Mouse (Mus musculus): ENCODE data around the gene Slc15a5. TPM values are rescaled to one million over a fixed set of nuclear protein-coding genes. Genes with fewer than 3 reads are reported as not detected.

The Slc15a5 gene
- polyA plus RNA-seq, 1 experiment = not detected

DNA sequence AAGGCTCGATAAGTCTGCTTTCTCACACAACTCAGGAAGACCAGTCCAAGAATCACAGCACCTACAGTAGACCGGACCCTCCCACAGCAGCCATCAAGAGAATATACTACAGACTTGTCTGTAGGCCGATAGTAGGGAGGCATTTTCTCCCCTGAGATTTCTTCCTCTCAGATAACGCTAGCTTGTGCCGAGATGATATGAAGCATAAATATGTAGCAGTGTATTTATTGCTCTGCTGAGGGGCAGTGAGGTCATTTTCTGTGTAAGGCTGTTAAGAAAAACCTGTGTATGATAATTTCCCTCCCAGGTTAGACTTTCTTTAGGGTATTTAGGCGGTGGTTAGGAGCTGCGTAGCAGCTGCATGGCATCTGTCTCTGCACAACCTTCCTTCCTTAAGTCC, 23.2 kb upstream of the Slc15a5 start:
- H3K79me2 ChIP-seq (ENCODE audit: control insufficient read depth, insufficient read depth) = no peaks in the 10 kb centered on the region
- H3K27me3 ChIP-seq (ENCODE audit: control insufficient read depth, insufficient read depth, insufficient read length) = no peaks in the 10 kb centered on the region
- no peak overlapping the region for H3K4me2 ChIP-seq (ENCODE audit: low read depth)
- TF ChIP-seq TCF3 (IDR thresholded peaks at IDR 0.05; ENCODE audit: insufficient read length, low read depth) (no peak), REST (IDR thresholded peaks at IDR 0.05; ENCODE audit: insufficient read depth, insufficient read length) (no peak), MYOD1 (IDR thresholded peaks at IDR 0.05; ENCODE audit: control insufficient read depth in 1 of 3, insufficient read length in 2 of 3, low read depth in 2 of 3) (no peak), MAX (IDR thresholded peaks at IDR 0.05; ENCODE audit: low read depth) (no peak), SRF (IDR thresholded peaks at IDR 0.05; ENCODE audit: control insufficient read depth, insufficient read length, low read depth) (no peak), TCF12 (IDR thresholded peaks at IDR 0.05; ENCODE audit: insufficient read depth, poor library complexity, severe bottlenecking) (no peak), POLR2AphosphoS2 (IDR thresholded peaks at IDR 0.05; ENCODE audit: insufficient read length, low read depth) (no peak), E2F4 (IDR thresholded peaks at IDR 0.05; ENCODE audit: insufficient read depth) (no peak), MYOG (IDR thresholded peaks at IDR 0.05; ENCODE audit: control insufficient read depth in 1 of 3, insufficient read depth in 1 of 3, insufficient read length in 2 of 3, low read depth in 2 of 3) (no peak), USF1 (IDR thresholded peaks at IDR 0.05; ENCODE audit: low read depth) (no peak), POLR2A (IDR thresholded peaks at IDR 0.05; ENCODE audit: insufficient read length, low read depth) (no peak), CEBPB (IDR thresholded peaks at IDR 0.05; ENCODE audit: insufficient read depth, poor library complexity, severe bottlenecking) (no peak)
- no peak overlapping the region for H3K4me3 ChIP-seq
- no peak overlapping the region for H3ac ChIP-seq (ENCODE audit: control insufficient read depth, insufficient read length)
- H3K36me3 ChIP-seq (ENCODE audit: control insufficient read depth, insufficient read depth) = no peaks in the 10 kb centered on the region

- Histone ChIP-seq H3K4me3 (no peak overlapping the region), H3ac (ENCODE audit: control insufficient read depth, insufficient read length) (no peak overlapping the region), H3K79me2 (ENCODE audit: control insufficient read depth, insufficient read depth) (no peaks in the 10 kb centered on the region), H3K4me2 (ENCODE audit: low read depth) (no peak overlapping the region), H3K27me3 (ENCODE audit: control insufficient read depth, insufficient read depth, insufficient read length) (no peaks in the 10 kb centered on the region), H3K36me3 (ENCODE audit: control insufficient read depth, insufficient read depth) (no peaks in the 10 kb centered on the region)
- TF ChIP-seq MYOG (IDR thresholded peaks at IDR 0.05; ENCODE audit: control insufficient read depth in 1 of 3, insufficient read depth in 1 of 3, insufficient read length in 2 of 3, low read depth in 2 of 3) = no peak
- TF ChIP-seq REST (IDR thresholded peaks at IDR 0.05; ENCODE audit: insufficient read depth, insufficient read length) = no peak
- TF ChIP-seq TCF3 (IDR thresholded peaks at IDR 0.05; ENCODE audit: insufficient read length, low read depth) = no peak
- no peak for TF ChIP-seq CEBPB (IDR thresholded peaks at IDR 0.05; ENCODE audit: insufficient read depth, poor library complexity, severe bottlenecking)
- no peak for TF ChIP-seq MYOD1 (IDR thresholded peaks at IDR 0.05; ENCODE audit: control insufficient read depth in 1 of 3, insufficient read length in 2 of 3, low read depth in 2 of 3)
- no peak for TF ChIP-seq MAX (IDR thresholded peaks at IDR 0.05; ENCODE audit: low read depth)
Measured at GRCm38 (mm10) chr6:138101843-138102242, 22.1 kb upstream of the Slc15a5 start.

DNA sequence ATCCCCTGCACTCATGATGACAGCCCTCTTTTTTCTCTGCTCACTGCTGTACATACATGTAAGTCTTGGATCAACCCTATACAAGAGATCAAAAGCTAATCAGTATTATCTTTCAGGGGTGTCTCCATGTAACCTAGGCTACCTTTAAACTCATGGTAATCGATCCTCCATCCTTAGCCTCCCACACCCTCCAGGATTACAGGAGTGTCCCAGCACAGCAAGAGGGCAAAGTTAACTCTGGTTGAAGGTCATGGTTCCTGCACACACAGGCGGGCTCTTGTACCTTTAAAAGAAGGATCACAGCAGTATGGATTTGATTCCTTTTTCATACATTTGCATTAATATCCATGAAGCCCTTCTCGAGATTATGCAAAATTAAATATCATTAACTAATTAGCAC, 19.9 kb upstream of the Slc15a5 start:
- Histone ChIP-seq H3K36me3 (ENCODE audit: control insufficient read depth, insufficient read depth) (no peaks in the 10 kb centered on the region), H3ac (ENCODE audit: control insufficient read depth, insufficient read length) (no peak overlapping the region), H3K27me3 (ENCODE audit: control insufficient read depth, insufficient read depth, insufficient read length) (no peaks in the 10 kb centered on the region), H3K79me2 (ENCODE audit: control insufficient read depth, insufficient read depth) (no peaks in the 10 kb centered on the region), H3K4me2 (ENCODE audit: low read depth) (no peak overlapping the region), H3K4me3 (no peak overlapping the region)
- TF ChIP-seq MYOG (IDR thresholded peaks at IDR 0.05; ENCODE audit: control insufficient read depth in 1 of 3, insufficient read depth in 1 of 3, insufficient read length in 2 of 3, low read depth in 2 of 3) = no peak
- no peak for TF ChIP-seq MYOD1 (IDR thresholded peaks at IDR 0.05; ENCODE audit: control insufficient read depth in 1 of 3, insufficient read length in 2 of 3, low read depth in 2 of 3)
- TF ChIP-seq POLR2A (IDR thresholded peaks at IDR 0.05; ENCODE audit: insufficient read length, low read depth) = no peak
- TF ChIP-seq TCF12 (IDR thresholded peaks at IDR 0.05; ENCODE audit: insufficient read depth, poor library complexity, severe bottlenecking) = no peak
- TF ChIP-seq SRF (IDR thresholded peaks at IDR 0.05; ENCODE audit: control insufficient read depth, insufficient read length, low read depth) = no peak
- TF ChIP-seq MAX (IDR thresholded peaks at IDR 0.05; ENCODE audit: low read depth) = no peak
- TF ChIP-seq TCF3 (IDR thresholded peaks at IDR 0.05; ENCODE audit: insufficient read length, low read depth) = no peak
- no peak for TF ChIP-seq REST (IDR thresholded peaks at IDR 0.05; ENCODE audit: insufficient read depth, insufficient read length)
- TF ChIP-seq E2F4 (IDR thresholded peaks at IDR 0.05; ENCODE audit: insufficient read depth) = no peak
- TF ChIP-seq CEBPB (IDR thresholded peaks at IDR 0.05; ENCODE audit: insufficient read depth, poor library complexity, severe bottlenecking) = no peak
- TF ChIP-seq USF1 (IDR thresholded peaks at IDR 0.05; ENCODE audit: low read depth) = no peak
- no peak for TF ChIP-seq POLR2AphosphoS2 (IDR thresholded peaks at IDR 0.05; ENCODE audit: insufficient read length, low read depth)

- no peaks in the 10 kb centered on the region for H3K27me3 ChIP-seq (ENCODE audit: control insufficient read depth, insufficient read depth, insufficient read length)
- no peaks in the 10 kb centered on the region for H3K79me2 ChIP-seq (ENCODE audit: control insufficient read depth, insufficient read depth)
- no peak overlapping the region for H3ac ChIP-seq (ENCODE audit: control insufficient read depth, insufficient read length)
- H3K36me3 ChIP-seq (ENCODE audit: control insufficient read depth, insufficient read depth) = no peaks in the 10 kb centered on the region
- no peak overlapping the region for H3K4me3 ChIP-seq
- TF ChIP-seq TCF3 (IDR thresholded peaks at IDR 0.05; ENCODE audit: insufficient read length, low read depth) (no peak), USF1 (IDR thresholded peaks at IDR 0.05; ENCODE audit: low read depth) (no peak), CEBPB (IDR thresholded peaks at IDR 0.05; ENCODE audit: insufficient read depth, poor library complexity, severe bottlenecking) (no peak)
- no peak overlapping the region for H3K4me2 ChIP-seq (ENCODE audit: low read depth)
Measured at GRCm38 (mm10) chr6:138095060-138095459, 15.3 kb upstream of the Slc15a5 start.

DNA sequence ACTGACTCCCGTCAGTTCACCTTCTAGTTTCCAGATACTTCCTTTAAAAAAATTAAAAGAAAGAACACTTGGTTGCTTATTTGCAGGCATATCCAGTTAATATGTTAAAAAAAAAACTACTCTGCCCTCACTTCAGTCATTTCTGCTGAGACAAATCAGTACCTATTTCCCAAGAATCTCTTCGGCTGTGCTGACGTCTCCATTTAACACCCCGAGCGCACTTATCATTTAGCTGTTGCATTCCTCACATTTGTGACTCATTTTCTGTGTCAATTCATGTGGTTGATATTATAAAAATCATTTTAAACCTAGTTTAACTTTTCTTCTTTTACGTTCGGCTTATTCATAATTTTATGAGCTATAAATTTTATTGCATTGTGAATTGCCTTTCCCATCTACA, 12.7 kb upstream of the Slc15a5 start:
- TF ChIP-seq TCF12 (IDR thresholded peaks at IDR 0.05; ENCODE audit: insufficient read depth, poor library complexity, severe bottlenecking) (no peak), CEBPB (IDR thresholded peaks at IDR 0.05; ENCODE audit: insufficient read depth, poor library complexity, severe bottlenecking) (no peak), POLR2AphosphoS2 (IDR thresholded peaks at IDR 0.05; ENCODE audit: insufficient read length, low read depth) (no peak), SRF (IDR thresholded peaks at IDR 0.05; ENCODE audit: control insufficient read depth, insufficient read length, low read depth) (no peak), MYOD1 (IDR thresholded peaks at IDR 0.05; ENCODE audit: control insufficient read depth in 1 of 3, insufficient read length in 2 of 3, low read depth in 2 of 3) (no peak), MAX (IDR thresholded peaks at IDR 0.05; ENCODE audit: low read depth) (no peak), USF1 (IDR thresholded peaks at IDR 0.05; ENCODE audit: low read depth) (no peak), E2F4 (IDR thresholded peaks at IDR 0.05; ENCODE audit: insufficient read depth) (no peak), REST (IDR thresholded peaks at IDR 0.05; ENCODE audit: insufficient read depth, insufficient read length) (no peak), TCF3 (IDR thresholded peaks at IDR 0.05; ENCODE audit: insufficient read length, low read depth) (no peak), POLR2A (IDR thresholded peaks at IDR 0.05; ENCODE audit: insufficient read length, low read depth) (no peak), MYOG (IDR thresholded peaks at IDR 0.05; ENCODE audit: control insufficient read depth in 1 of 3, insufficient read depth in 1 of 3, insufficient read length in 2 of 3, low read depth in 2 of 3) (no peak)
- Histone ChIP-seq H3K4me2 (ENCODE audit: low read depth) (no peak overlapping the region), H3K4me3 (no peak overlapping the region)

More for the DNA sequence above, 12.7 kb upstream of the Slc15a5 start:
- Histone ChIP-seq H3K79me2 (ENCODE audit: control insufficient read depth, insufficient read depth) (no peaks in the 10 kb centered on the region), H3K27me3 (ENCODE audit: control insufficient read depth, insufficient read depth, insufficient read length) (no peaks in the 10 kb centered on the region), H3K36me3 (ENCODE audit: control insufficient read depth, insufficient read depth) (no peaks in the 10 kb centered on the region), H3ac (ENCODE audit: control insufficient read depth, insufficient read length) (no peak overlapping the region)
